Mouse (Mus musculus) neural tube, embryonic 11.5 days (tissue): ENCODE measurements around the gene Ccdc117. TPM values are rescaled to one million over a fixed set of nuclear protein-coding genes. Genes with fewer than 3 reads are reported as not detected.
"Not testable (repeated sequence)": the region's sequence is repeated elsewhere in the genome, so short reads cannot be mapped to it uniquely, and the experiment has no call there.

Experiments used
- ATAC-seq: fragments of 200-750 bp; cut with Nextera tagmentation; 2 replicates; pipeline ENCODE4 v1.8.0; 2017; ENCODE audit warnings: moderate number of reproducible peaks, mild to moderate bottlenecking, moderate TSS enrichment, moderate library complexity; ENCODE audit not compliant: insufficient read depth, low FRiP score, low TSS enrichment
- DNase-seq: peaks from one replicate; pipeline ENCODE4 v3.0.0-alpha.2; 2015; ENCODE audit warnings: low spot score
- H3K27ac ChIP-seq: fragments of 300-500 bp; sonication (generic); 2 replicates; pipeline ENCODE4 v1.5.1; 2014; ENCODE audit warnings: low read depth, mild to moderate bottlenecking, low read length
- H3K27me3 ChIP-seq: fragments of 300-500 bp; sonication (generic); 2 replicates; pipeline ENCODE4 v1.6.1; 2014; ENCODE audit warnings: mild to moderate bottlenecking, low read length, mixed read lengths; ENCODE audit not compliant: control insufficient read depth, insufficient read depth
- H3K36me3 ChIP-seq: fragments of 300-500 bp; sonication (generic); 2 replicates; pipeline ENCODE4 v1.6.1; 2014; ENCODE audit warnings: mild to moderate bottlenecking, low read length, moderate library complexity, mixed read lengths; ENCODE audit not compliant: control insufficient read depth, insufficient read depth
- H3K4me1 ChIP-seq: fragments of 300-500 bp; sonication (generic); 2 replicates; pipeline ENCODE4 v1.6.1; 2014; ENCODE audit warnings: low read length, mixed read lengths; ENCODE audit not compliant: control insufficient read depth, insufficient read depth
- H3K4me2 ChIP-seq: fragments of 300-500 bp; sonication (generic); 2 replicates; pipeline ENCODE4 v1.6.1; 2014; ENCODE audit warnings: low read depth, mild to moderate bottlenecking, moderate library complexity
- H3K4me3 ChIP-seq: fragments of 300-500 bp; sonication (generic); 2 replicates; pipeline ENCODE4 v1.5.1; 2014; ENCODE audit warnings: low read depth, low read length
- H3K9ac ChIP-seq: fragments of 300-500 bp; sonication (generic); 2 replicates; pipeline ENCODE4 v1.6.1; 2014; ENCODE audit warnings: mild to moderate bottlenecking, low read length
- H3K9me3 ChIP-seq: fragments of 300-500 bp; sonication (generic); 2 replicates; pipeline ENCODE4 v1.6.1; 2016; ENCODE audit warnings: low read length; ENCODE audit not compliant: control insufficient read depth
- WGBS: fragments of 180-500 bp; shearing (Covaris S2); extraction: QIAGEN DNeasy Blood & Tissue Kit; methylation state at CpG from one replicate; pipeline ENCODE4 v1.1.7; 2014; 5-methylcytosine and 5-hydroxymethylcytosine counted together
- polyA plus RNA-seq: library from polyadenylated mRNA; unstranded; fragments of >200 nt; fragmentation: Nextera tagmentation; extraction: Ambion mirVana; gene quantifications from 2 replicates; pipeline ENCODE4 v1.2.1, GENCODE M21; 2014

Ccdc117 gene
- polyA plus RNA-seq, 1 experiment from 2014 or later = 28.2 TPM

- H3K27me3 ChIP-seq, H3K4me1 ChIP-seq, H3K27ac ChIP-seq, H3K9me3 ChIP-seq, DNase-seq, H3K4me3 ChIP-seq, H3K9ac ChIP-seq, H3K4me2 ChIP-seq, H3K36me3 ChIP-seq, ATAC-seq: not testable (repeated sequence)
- WGBS = 100% methylated on average over 1 of the region's 2 CpGs
Measured at GRCm38 (mm10) chr11:5510686-5511085, 31.3 kb downstream of the Ccdc117 start.

- Histone ChIP-seq H3K4me2 (no peak overlapping the region), H3K9ac (no peak overlapping the region), H3K9me3 (no peaks in the 10 kb centered on the region), H3K27me3 (no peaks in the 10 kb centered on the region), H3K27ac (no peak overlapping the region), H3K36me3 (no peaks in the 10 kb centered on the region), H3K4me1 (no peaks in the 10 kb centered on the region), H3K4me3 (no peak overlapping the region)
- ATAC-seq (no peak), DNase-seq (no peak)
- 85% methylated on average over 5 of the region's 5 CpGs for WGBS
Measured at GRCm38 (mm10) chr11:5510099-5510391, 31.9 kb downstream of the Ccdc117 start.

GRCm38 (mm10) chr11:5509215-5510098 lies 32.5 kb downstream of the Ccdc117 start:
- Histone ChIP-seq H3K9me3 (no peaks in the 10 kb centered on the region), H3K9ac (no peak overlapping the region), H3K36me3 (no peaks in the 10 kb centered on the region), H3K27me3 (no peaks in the 10 kb centered on the region), H3K27ac (no peak overlapping the region), H3K4me1 (no peaks in the 10 kb centered on the region), H3K4me3 (no peak overlapping the region), H3K4me2 (no peak overlapping the region)
- WGBS = 82% methylated on average over 8 of the region's 8 CpGs
- ATAC-seq = no peak
- no peak for DNase-seq

- H3K4me2 ChIP-seq = no peak overlapping the region
- no peaks in the 10 kb centered on the region for H3K4me1 ChIP-seq
- H3K27ac ChIP-seq = no peak overlapping the region
- H3K36me3 ChIP-seq = no peaks in the 10 kb centered on the region
- WGBS = 41% methylated on average over 18 of the region's 18 CpGs
- H3K9me3 ChIP-seq = no peaks in the 10 kb centered on the region
- DNase-seq = peak; percentile 20
- H3K27me3 ChIP-seq = no peaks in the 10 kb centered on the region
- ATAC-seq = no peak
- H3K9ac ChIP-seq = no peak overlapping the region
- no peak overlapping the region for H3K4me3 ChIP-seq
Measured at GRCm38 (mm10) chr11:5505856-5506575, 36.0 kb downstream of the Ccdc117 start.

GRCm38 (mm10) chr11:5502351-5503051 lies 39.5 kb downstream of the Ccdc117 start:
- Histone ChIP-seq H3K27ac (no peak overlapping the region), H3K4me2 (no peak overlapping the region), H3K36me3 (no peaks in the 10 kb centered on the region), H3K4me1 (no peaks in the 10 kb centered on the region), H3K27me3 (no peaks in the 10 kb centered on the region), H3K9ac (no peak overlapping the region), H3K9me3 (no peaks in the 10 kb centered on the region), H3K4me3 (no peak overlapping the region)
- WGBS = 86% methylated on average over 10 of the region's 10 CpGs
- no peak for ATAC-seq
- DNase-seq = no peak

GRCm38 (mm10) chr11:5500903-5501741 lies 40.9 kb downstream of the Ccdc117 start:
- Histone ChIP-seq H3K27ac (no peak overlapping the region), H3K9ac (no peak overlapping the region), H3K4me1 (no peaks in the 10 kb centered on the region), H3K4me3 (no peak overlapping the region), H3K36me3 (no peaks in the 10 kb centered on the region), H3K9me3 (no peaks in the 10 kb centered on the region), H3K4me2 (no peak overlapping the region), H3K27me3 (no peaks in the 10 kb centered on the region)
- ATAC-seq (no peak), DNase-seq (no peak)
- 77% methylated on average over 13 of the region's 13 CpGs for WGBS

GRCm38 (mm10) chr11:5499961-5500644 lies 41.9 kb downstream of the Ccdc117 start:
- H3K4me3 ChIP-seq = no peak overlapping the region
- WGBS = 92% methylated on average over 11 of the region's 11 CpGs
- no peaks in the 10 kb centered on the region for H3K36me3 ChIP-seq
- no peak overlapping the region for H3K4me2 ChIP-seq
- H3K9ac ChIP-seq = no peak overlapping the region
- ATAC-seq (no peak), DNase-seq (no peak)
- no peak overlapping the region for H3K27ac ChIP-seq
- H3K4me1 ChIP-seq = no peaks in the 10 kb centered on the region
- no peaks in the 10 kb centered on the region for H3K27me3 ChIP-seq
- no peaks in the 10 kb centered on the region for H3K9me3 ChIP-seq
